Mouse (Mus musculus): Measurements from ENCODE around the gene Mylpf. TPM values are rescaled to one million over a fixed set of nuclear protein-coding genes. Genes with fewer than 3 reads are reported as not detected.

The Mylpf gene
- polyA plus RNA-seq (2012; rRNA removed) (10.6 and 15.6 TPM in 2 replicates), polyA plus RNA-seq (2014; fragmentation: Nextera tagmentation; extraction: Ambion mirVana) (31.0 and 31.1 TPM in 2 replicates)

GRCm38 (mm10) chr7:127208553-127209438 lies at the start of gene Mylpf:
Mylpf (plus strand) TSS chr7:127208890.
- Histone ChIP-seq H3K9me3 (ENCODE audit: control insufficient read depth, low read length) (no peaks in the 10 kb centered on the region), H3K27me3 (ENCODE audit: control insufficient read depth, insufficient read depth, low read length) (no peaks in the 10 kb centered on the region), H3K9ac (replicated peaks) (peak within 1 kb of the TSS; percentile 99), H3K27ac (peak within 1 kb of the TSS; percentile 85), H3K4me3 (ENCODE audit: insufficient read depth in 1 of 2, low read depth in 2 of 2, low read length in 2 of 2) (peak within 1 kb of the TSS; percentile 78 to 95), H3K4me2 (ENCODE audit: low read depth) (peak within 1 kb of the TSS; percentile 91), H3K4me1 (replicated peaks; ENCODE audit: control insufficient read depth in 2 of 2, insufficient read depth in 2 of 2, low read length in 1 of 2) (peaks cover 15 to 16% of the 10 kb centered on the region in 2 experiments), H3K36me3 (replicated peaks; ENCODE audit: control insufficient read depth, insufficient read depth, low read depth) (no peaks in the 10 kb centered on the region; the same call in none of the 2 replicates)
- ATAC-seq (ENCODE audit: insufficient read depth) = peak; percentile 85
- TF ChIP-seq CTCF (IDR thresholded peaks at IDR 0.05; ENCODE audit: low read depth) (peak; percentile 88), EP300 (IDR thresholded peaks at IDR 0.05; ENCODE audit: low read depth) (no peak)
- WGBS (ENCODE audit: insufficient replicate concordance) = 0% methylated on average over 36 of the region's 44 CpGs
- DNase-seq (ENCODE audit: low read depth in 3 of 3, low spot score in 3 of 3) = peak; percentile 94 to 97 (median 95)

DNA sequence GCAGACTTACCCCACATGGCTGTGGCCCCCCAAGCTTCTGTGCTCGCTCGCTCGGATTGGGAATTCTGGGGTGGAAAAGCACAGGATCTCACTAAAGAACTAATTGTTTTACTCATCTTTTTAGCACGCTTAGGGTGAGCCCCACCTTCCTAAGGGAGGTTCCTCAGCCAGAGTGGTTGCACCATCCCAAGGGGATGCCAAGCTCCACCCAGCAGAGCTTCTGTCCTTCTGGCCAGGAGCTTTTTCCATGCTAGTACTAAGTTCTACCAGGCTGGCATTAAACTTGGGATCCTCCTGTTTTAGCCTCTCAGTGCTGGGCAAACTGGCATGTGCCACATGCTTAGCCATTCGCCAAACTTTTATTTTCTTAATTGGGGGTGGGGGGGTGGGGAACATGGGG lies 46.1 kb upstream of the Mylpf start:
- Histone ChIP-seq H3K36me3 (replicated peaks; ENCODE audit: control insufficient read depth, insufficient read depth, low read depth) (no peaks in the 10 kb centered on the region), H3K27ac (no peak overlapping the region), H3K9ac (replicated peaks) (no peak overlapping the region), H3K27me3 (ENCODE audit: control insufficient read depth, insufficient read depth, low read length) (no peaks in the 10 kb centered on the region), H3K4me2 (ENCODE audit: low read depth) (no peak overlapping the region), H3K9me3 (ENCODE audit: control insufficient read depth, low read length) (no peaks in the 10 kb centered on the region), H3K4me3 (ENCODE audit: insufficient read depth in 1 of 2, low read depth in 2 of 2, low read length in 2 of 2) (no peak overlapping the region), H3K4me1 (replicated peaks; ENCODE audit: control insufficient read depth in 2 of 2, insufficient read depth in 2 of 2, low read length in 1 of 2) (peaks cover 0 to 5% of the 10 kb centered on the region in 2 experiments; a peak in 2 of 4 replicates)
- no peak for ATAC-seq (ENCODE audit: insufficient read depth)
- TF ChIP-seq CTCF (IDR thresholded peaks at IDR 0.05; ENCODE audit: low read depth) = no peak
- TF ChIP-seq EP300 (IDR thresholded peaks at IDR 0.05; ENCODE audit: low read depth) = no peak
- DNase-seq (ENCODE audit: low read depth in 3 of 3, low spot score in 3 of 3) = no peak
- 70% methylated on average over 5 of the region's 5 CpGs for WGBS (ENCODE audit: insufficient replicate concordance)

DNA sequence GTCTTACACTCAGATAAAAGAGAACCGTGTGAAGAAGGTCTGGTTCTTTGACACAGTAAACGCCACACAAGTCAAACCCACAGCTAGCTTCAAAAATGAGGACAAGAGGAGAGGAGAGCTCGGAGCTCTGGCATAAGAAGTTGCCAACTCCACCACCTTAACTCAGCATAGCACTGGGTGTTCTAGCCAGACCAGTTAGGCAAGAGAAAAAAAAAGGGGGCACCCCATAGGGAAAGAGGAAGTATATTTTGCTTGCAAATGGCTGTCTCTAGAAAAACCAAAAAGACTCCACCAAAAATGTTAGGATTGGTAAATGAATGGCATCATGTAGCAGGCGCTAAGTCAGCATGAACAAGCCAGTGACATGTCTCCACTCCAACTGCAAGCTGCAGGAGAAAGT lies 44.7 kb upstream of the Mylpf start:
- Histone ChIP-seq H3K4me3 (ENCODE audit: insufficient read depth in 1 of 2, low read depth in 2 of 2, low read length in 2 of 2) (no peak overlapping the region), H3K27me3 (ENCODE audit: control insufficient read depth, insufficient read depth, low read length) (no peaks in the 10 kb centered on the region), H3K36me3 (replicated peaks; ENCODE audit: control insufficient read depth, insufficient read depth, low read depth) (no peaks in the 10 kb centered on the region), H3K27ac (no peak overlapping the region), H3K4me2 (ENCODE audit: low read depth) (no peak overlapping the region), H3K9ac (replicated peaks) (no peak overlapping the region), H3K9me3 (ENCODE audit: control insufficient read depth, low read length) (no peaks in the 10 kb centered on the region), H3K4me1 (replicated peaks; ENCODE audit: control insufficient read depth in 2 of 2, insufficient read depth in 2 of 2, low read length in 1 of 2) (peaks cover 0 to 3% of the 10 kb centered on the region in 2 experiments; a peak in 2 of 4 replicates)
- no peak for ATAC-seq (ENCODE audit: insufficient read depth)
- TF ChIP-seq EP300 (IDR thresholded peaks at IDR 0.05; ENCODE audit: low read depth) = no peak
- no peak for TF ChIP-seq CTCF (IDR thresholded peaks at IDR 0.05; ENCODE audit: low read depth)
- WGBS (ENCODE audit: insufficient replicate concordance) = 71% methylated on average over 4 of the region's 4 CpGs
- no peak for DNase-seq (ENCODE audit: low read depth in 3 of 3, low spot score in 3 of 3)

- Histone ChIP-seq H3K4me3 (ENCODE audit: insufficient read depth in 1 of 2, low read depth in 2 of 2, low read length in 2 of 2) (no peak overlapping the region), H3K9me3 (ENCODE audit: control insufficient read depth, low read length) (no peaks in the 10 kb centered on the region), H3K9ac (replicated peaks) (no peak overlapping the region), H3K4me2 (ENCODE audit: low read depth) (no peak overlapping the region), H3K36me3 (replicated peaks; ENCODE audit: control insufficient read depth, insufficient read depth, low read depth) (no peaks in the 10 kb centered on the region), H3K27ac (no peak overlapping the region), H3K27me3 (ENCODE audit: control insufficient read depth, insufficient read depth, low read length) (no peaks in the 10 kb centered on the region), H3K4me1 (replicated peaks; ENCODE audit: control insufficient read depth in 2 of 2, insufficient read depth in 2 of 2, low read length in 1 of 2) (peaks cover 0 to 3% of the 10 kb centered on the region in 2 experiments; a peak in 2 of 4 replicates)
- DNase-seq (ENCODE audit: low read depth in 3 of 3, low spot score in 3 of 3) (no peak), ATAC-seq (ENCODE audit: insufficient read depth) (no peak)
- WGBS (ENCODE audit: insufficient replicate concordance) = 58% methylated on average over 12 of the region's 12 CpGs
- TF ChIP-seq EP300 (IDR thresholded peaks at IDR 0.05; ENCODE audit: low read depth) = no peak
- TF ChIP-seq CTCF (IDR thresholded peaks at IDR 0.05; ENCODE audit: low read depth) = no peak
These were observed 42.8 kb upstream of the Mylpf start for GRCm38 (mm10) chr7:127165607-127166493.
